Mouse (Mus musculus) lung, adult 2 months (tissue): ENCODE results near the gene Mllt3.

Experiments used
- CTCF ChIP-seq: fragments of 200-500 bp; IDR thresholded peaks from 2 replicates; pipeline ENCODE4 v1.5.1; 2011; ENCODE audit warnings: mild to moderate bottlenecking, low read length, control low read depth; ENCODE audit not compliant: insufficient read depth
- POLR2A ChIP-seq: fragments of 200-500 bp; IDR thresholded peaks from 2 replicates; pipeline ENCODE4 v1.6.1; 2011; ENCODE audit warnings: low read depth, mild to moderate bottlenecking, control low read depth, low read length, borderline replicate concordance; ENCODE audit errors: extremely low read depth

GRCm38 (mm10) chr4:87982578-87982977 is 50.6 kb downstream of the Mllt3 start:
- no peak for TF ChIP-seq CTCF
- no peak for TF ChIP-seq POLR2A
